Mouse (Mus musculus): ENCODE measurements around the gene Ppp6r2.
A peak's percentile ranks its signal among the peaks of the same experiment; 100 is the strongest.

GRCm38 (mm10) chr15:89181561-89182270 is 29.6 kb upstream of the Ppp6r2 start:
- TF ChIP-seq CTCF (IDR thresholded peaks at IDR 0.05; ENCODE audit: low read depth) (peak; percentile 28; the same call in 1 of the 2 replicates), EP300 (IDR thresholded peaks at IDR 0.05; ENCODE audit: low read depth) (no peak)

Data from liver, embryonic 14.5 days (tissue).